Mouse (Mus musculus) monocyte, adult 5-6 weeks (primary cell): Measurements from ENCODE around the gene Ldlrap1. TPM values are rescaled to one million over a fixed set of nuclear protein-coding genes. Genes with fewer than 3 reads are reported as not detected.

ENCODE experiments used
- ATAC-seq: fragments of 153-309, 156-312 bp; replicated peaks from 2 replicates; pipeline ENCODE4 v1.8.0; 2017; ENCODE audit warnings: mild to moderate bottlenecking; ENCODE audit not compliant: low TSS enrichment, insufficient number of reproducible peaks, severe bottlenecking, poor library complexity, low FRiP score
- total RNA-seq: library from RNA; stranded (forward); fragments of 200-1000, 200-491, 200-594 nt; gene quantifications from 3 replicates; pipeline ENCODE4 v1.2.3, GENCODE M21; 2017

Gene Ldlrap1
- total RNA-seq, 1 experiment from 2014 or later, result 32.2 TPM

DNA sequence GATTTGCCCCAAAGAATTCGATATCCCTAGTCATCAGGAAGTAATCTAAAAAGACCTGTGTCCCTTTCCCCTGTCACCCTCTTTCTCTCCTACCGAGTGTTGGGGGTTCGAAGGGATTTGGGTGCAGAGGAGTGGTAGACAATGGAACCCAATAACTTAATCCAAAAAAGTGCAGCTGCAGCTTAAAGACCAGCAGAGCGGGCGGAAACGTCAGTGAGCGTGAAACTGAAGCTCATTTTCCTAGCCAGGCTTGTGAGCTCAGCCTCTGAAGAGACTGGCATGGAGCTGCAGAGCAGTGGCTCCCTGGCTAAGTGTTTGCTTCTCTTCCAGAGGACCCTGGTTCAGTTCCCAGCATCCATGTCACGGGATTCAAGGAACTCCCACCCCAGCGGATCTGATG, 34.5 kb downstream of the Ldlrap1 start:
- no peak for ATAC-seq

DNA sequence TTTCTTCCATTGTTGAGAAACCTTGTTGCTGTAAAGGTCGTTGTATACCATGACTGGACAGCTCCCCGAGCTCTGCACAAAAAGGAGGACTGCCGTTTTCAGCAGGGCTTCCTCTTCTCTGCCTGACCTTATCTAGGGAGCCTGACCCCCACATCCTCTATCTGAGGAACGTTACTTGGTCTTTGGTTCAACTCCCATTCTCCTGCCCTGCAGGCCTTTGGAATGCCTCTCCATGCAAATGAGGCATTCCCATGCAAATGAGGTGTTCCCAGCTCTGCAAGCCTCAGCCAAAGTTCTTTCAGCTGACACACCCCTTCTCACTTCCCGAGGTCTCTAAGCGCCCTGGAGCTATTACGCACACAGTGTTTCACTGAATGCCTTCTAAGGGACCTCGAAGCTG, 37.7 kb downstream of the Ldlrap1 start:
- ATAC-seq, result peak; percentile 33

DNA sequence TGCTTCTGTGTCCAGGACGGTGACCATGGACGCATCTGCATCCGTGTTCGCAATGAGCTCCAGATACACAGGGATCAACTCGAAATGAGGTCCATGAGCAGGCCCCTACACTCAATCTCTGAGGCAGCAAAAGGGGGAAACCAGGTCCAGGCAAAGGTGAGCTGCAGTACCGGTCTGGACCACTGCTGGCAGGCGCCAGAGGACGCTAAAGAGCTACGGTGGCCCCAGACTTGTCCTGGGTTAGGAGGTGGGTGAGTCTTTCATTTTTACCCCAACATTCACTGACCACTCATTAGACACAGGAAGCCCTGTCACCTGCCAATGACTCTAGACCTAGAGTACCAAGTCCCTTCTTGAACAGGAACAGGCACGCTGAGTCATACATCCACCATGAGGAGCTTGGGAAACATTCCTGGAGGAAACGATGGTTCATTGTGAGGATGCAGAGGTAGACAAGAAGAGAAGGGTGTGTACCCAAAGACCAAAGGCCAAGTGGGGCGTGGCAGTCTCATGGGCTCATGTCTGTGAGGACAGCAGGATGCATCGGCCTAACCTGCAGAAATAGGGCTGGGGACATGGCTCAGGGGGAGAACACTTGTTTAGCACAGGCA, 42.0 kb downstream of the Ldlrap1 start:
- ATAC-seq, result no peak

DNA sequence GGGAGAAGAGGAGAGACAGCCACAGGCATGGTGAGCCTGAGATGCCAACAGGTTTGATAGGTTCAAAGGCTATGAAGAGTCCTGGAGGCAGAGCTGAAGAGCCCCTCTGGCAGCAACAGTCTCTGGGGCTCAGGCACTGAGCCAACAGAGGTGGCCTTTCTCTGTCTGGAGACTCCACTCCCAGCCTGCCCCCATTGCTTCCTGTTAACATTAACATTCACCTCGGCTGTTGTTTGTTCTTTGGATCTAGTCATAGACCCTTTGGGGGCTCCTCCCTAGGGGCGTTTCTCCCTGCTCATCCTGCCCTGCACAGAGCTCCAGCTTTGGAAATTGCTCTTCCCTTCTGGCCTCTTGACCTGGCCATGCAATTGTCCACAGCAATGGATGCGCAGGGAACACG, 42.9 kb downstream of the Ldlrap1 start:
- no peak for ATAC-seq

DNA sequence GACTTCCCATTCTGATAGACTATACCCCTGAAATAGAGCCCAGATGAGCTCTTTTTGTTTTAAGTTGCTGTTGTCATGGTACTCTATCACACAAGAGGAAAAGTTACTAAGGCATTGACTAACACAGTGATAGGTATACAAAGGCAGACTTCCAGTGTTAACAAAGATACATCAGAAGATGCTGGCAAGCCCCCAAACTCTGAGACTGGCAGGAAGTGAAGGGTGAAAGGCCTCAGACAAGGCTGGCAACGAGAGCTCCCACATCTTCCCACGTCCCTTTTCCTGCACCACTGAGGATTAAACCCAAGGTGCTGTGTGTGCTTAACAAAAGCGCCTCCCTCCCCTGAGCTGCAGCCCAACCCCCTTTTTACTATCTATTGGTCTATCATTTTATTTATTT, 44.6 kb downstream of the Ldlrap1 start:
- ATAC-seq, result no peak

DNA sequence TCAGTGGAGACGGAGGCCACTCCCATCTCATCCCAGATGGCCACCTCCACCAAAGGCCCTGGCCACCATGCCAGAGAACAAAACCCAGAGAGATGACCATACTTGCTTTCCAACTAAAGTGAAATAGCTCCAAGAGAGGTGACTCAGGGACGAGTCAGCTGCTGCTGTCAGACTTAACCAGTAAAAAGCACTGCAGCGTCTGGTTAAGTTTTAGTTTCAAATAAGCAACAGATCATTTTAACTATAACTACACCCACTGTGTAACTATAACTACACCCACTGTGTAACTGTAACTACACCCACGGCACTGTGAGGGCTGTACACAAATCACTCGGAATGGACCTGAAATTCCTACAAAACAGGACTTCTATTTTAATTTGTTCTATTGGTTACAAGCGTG, 46.7 kb downstream of the Ldlrap1 start:
- ATAC-seq, result no peak

DNA sequence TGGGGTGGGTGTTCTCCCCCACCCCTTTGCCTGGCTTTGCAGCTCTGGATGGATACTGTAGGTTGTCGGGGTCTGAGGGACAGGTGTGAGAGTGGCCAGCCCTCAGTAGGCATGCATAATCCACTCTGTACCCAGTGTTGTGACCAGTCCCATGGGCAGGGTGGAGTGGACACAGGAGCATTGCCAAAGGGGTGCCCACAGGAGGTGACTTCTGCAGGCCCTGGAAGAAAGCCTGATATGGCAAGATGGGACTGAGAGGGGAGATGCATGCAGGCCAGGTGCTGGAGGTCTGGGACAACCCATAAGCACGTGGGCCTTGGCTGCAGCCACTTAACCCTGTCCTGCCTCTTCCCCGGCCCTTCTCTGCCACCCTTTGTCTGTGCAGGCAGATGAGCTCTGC, 47.5 kb downstream of the Ldlrap1 start:
- no peak for ATAC-seq

DNA sequence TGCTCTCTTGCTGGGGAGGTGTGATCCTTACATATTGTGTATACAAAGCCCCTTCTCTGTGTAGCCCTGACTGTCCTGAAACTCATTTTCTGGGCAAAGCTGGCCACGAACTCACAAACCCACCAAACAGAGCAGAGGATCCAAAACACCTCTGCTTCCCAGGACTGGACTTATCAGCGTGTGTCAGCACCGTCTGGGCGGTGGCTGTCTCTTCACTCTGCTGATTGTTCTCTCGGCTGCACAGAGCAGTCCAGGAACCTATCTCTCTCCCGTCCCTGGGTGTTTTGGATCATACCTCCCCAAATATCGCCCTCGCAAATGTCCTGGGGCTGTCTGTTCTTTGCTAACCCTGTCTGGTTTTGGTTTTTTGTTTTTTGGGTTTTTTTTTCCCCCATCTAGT, 48.3 kb downstream of the Ldlrap1 start:
- no peak for ATAC-seq

DNA sequence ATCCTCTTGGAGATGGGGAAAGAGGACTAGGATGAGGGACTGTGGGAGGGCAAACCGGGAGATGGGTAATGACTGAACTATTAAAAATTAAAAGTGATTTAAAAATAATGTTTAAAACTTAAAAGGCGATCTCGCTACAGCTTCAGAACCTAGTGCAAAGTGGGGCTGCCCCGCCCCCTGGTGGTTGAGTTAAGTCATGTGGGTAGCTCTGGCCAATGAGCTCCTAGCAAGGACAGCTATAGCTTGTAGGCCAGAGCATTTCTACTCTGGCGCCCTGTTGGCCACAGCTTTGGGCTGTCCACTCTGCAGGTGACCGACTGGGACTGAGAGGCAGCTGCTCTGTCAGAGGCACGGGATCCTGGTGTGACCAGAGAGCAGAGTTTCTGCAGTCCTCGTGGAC, 53.9 kb downstream of the Ldlrap1 start:
- ATAC-seq, result peak; percentile 95

DNA sequence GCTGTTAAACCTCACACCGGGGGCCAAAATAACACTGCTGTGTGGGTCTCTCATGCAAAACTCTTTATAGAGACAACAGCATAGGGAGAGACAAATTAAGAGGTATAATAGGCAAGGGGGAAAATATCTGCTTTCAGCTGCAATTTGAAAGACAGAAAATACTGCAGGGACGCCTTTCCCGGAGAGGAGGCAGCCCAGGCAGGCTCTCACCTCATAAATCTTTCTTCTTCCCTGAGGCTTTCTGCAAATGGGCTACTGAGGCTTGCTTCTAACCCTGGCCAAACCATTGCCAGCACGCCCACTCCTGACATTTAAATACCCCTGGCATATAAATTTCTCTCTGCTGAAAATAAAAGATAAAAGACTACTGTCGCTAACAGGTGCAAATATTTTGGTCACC, 62.5 kb downstream of the Ldlrap1 start:
- ATAC-seq, result no peak

DNA sequence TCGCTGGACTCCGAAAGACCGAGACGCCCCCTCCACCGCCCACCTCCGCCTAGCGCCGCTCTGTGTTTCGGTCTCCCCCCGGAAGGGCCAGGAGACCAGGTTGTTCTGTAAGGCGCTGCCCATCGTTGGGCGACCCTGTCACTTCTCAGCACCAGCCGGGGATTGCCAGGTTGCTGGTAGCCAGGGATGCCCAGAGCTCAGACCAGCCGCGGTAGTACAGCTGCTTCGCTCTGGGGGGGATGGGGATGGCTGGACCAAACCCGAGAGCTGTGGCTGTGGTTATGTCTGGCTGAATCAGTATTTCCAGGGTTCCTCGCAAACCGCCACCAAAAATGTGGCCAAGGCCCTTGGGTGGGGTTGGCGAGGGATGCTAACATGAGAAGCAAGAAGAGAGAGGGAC, 63.2 kb downstream of the Ldlrap1 start:
- no peak for ATAC-seq

DNA sequence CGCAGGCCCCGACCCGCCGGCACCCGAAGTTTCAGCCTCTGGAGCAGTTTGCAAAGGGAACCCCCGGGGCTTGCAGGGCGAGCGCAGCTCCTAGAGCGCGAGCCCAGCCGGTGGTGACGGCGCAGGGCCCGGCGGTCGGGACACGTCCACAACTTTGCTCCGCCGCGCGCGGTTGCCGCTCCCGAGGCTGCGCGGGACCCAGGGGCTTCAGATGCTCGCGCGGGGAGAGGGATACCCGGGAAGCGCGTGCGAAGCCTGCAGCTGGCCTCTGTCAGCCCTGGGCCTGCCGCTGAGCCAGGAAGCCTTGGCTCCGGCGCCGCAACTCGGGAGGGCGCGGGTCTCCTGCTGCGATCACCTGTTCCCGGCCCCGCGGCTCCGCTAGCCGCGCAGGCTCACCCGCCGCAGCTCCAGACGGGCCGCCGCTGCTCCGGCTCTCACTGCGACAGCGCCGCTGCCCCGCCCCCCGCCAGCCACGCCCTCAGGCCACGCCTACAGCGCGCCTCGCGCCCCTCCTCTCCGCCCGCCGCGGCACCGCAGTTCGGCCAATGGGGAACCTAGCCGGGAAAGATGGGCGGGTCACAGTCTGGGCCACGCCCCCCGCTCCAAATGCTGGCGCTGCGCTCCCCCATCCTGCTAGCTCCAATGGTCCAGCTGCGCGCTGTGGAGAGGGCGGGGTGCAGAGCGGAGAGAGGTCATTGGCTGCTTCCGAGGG, 63.8 kb downstream of the Ldlrap1 start, which contains the start of gene Man1c1:
Gene Man1c1, minus strand, starts transcription at position 456 of the 712 bp plus-strand sequence.
- ATAC-seq, result peak; percentile 92

DNA sequence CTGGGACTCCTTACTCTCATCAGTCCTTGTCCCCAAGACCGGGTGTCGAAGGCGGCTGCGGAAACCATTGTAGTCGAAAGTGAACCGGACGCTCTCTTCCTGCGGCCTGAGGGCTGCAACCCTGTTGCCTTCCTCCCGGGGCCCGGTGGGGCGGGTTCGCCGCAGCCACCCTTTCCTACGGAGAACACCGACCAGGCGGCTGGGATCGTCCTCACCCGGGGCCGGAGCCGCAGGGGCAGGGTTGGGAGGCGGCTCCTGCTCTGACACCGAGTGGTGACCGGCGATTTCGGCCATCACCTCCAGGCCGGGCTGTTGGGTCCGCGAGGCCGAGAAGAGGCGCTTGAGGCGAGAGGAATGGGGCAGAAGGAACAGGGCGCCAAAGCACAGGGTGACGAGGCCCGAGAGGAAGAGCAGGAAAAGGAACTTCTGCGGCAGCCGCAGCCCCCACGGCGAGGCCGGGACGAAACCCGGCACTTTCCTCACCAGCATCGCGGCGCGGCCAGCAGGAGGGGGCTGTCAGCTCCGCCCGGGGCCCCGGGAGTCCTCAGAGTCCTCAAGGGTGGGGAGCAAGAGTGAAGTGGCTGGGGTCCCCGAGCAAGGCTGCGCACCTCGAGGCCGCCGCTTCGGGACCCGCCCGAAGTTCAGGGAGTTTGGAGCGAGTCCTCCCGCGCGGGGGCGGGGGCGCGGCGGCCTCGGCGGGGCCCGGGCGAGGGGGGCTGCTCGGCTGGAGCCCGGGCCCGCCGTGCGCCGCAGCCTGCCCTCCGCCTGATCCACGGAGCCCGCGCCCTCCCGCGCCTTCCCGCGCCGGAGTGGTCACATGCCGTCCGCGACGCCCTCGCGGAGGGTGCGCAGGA, 64.6 kb downstream of the Ldlrap1 start:
- no peak for ATAC-seq

DNA sequence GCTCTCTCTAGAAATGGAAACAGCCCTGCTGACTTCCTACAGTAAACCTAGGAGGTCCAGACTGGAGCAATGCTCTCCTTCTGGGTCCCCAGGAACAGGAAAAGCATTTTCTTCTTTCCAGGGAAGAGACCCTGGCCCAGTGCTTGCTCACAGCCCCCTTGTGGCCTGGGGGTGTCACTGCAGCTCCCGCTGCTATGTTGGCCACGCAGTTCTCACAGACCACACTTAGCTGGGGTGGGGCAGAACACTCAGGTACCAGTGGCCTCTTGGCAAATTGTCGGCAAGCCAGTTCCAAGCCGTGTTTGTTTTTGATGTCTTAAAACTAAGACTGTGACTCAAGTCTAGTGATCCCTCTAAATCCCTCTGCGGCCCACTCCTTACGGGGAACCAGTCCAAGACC, 65.9 kb downstream of the Ldlrap1 start:
- peak; percentile 38; the same call in 1 of the 2 replicates for ATAC-seq

DNA sequence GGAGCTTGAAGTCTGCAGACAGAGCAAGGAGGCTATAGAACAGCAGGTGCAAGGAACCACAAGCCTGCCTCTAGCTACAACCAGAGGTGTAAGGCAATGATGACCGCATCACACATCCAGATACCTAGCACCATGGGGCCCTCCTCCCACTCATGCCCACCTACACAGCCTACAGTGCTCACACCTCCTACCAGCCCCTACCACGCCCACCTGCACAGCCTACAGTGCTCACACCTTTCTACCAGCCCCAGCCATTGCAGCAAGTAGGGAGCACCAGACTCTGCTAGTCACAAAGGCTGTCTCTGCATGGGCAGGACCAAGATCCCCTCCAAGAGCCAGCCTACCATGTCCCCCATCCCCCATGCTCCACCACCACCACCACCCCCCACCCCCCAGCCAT, 66.9 kb downstream of the Ldlrap1 start:
- no peak for ATAC-seq

DNA sequence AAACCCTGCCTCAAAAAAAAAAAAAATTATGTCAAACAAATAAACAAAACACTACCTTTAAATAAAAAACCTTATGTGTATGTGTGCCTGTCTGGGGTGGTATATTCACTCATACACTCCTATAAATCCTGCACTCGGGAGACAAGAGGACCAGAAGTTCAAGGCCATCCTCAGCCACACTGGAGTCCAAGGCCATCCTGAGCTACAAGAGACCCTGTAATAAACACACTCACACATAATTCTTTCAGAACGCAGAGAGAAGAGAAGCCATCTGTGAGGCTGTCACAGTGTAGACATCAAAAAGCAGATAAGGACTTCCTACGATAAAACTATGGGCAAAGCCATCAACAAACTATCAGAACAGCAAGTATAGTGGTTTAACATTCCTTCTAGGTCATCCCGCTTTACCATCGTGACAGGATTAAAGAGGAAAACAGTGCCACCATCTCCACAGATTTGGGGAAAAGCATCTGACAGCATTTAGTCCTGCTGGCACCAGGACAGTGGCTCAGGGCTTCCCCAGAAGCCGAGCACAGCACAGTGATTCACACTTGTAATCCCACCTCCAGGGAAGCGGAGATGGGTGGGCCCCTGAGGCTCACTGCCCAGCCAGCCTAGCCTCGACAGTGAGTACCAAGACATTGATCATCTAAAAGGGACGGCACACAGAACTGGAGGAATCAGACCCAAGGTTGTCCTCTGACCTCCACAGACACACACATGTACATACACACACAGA, 74.5 kb downstream of the Ldlrap1 start:
- no peak for ATAC-seq

DNA sequence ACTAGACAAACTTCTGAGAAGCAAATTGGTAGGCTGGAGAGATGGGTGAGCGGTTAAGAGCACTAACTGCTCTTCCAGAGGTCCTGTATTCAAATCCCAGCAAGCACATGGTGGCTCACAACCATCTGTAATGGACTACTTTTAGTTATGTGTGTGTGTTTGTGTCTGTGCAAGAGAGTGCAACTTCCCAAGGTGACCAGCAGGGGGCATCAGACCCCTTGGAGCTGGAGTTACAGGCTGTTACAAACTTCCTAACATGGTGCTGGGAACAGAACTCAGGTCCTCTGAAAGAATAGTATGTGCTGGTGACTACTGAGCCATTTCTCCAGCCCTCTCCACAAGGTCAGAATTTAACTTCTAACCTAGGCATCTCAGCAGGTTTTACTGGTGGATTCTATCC, 75.4 kb downstream of the Ldlrap1 start:
- no peak for ATAC-seq
